Mouse (Mus musculus): ENCODE measurements at regions not wholly inside any gene's neighbourhood (a gene's known extent, or its start where the extent isn't known, plus 50 kb on each side); places are given as distances from the start of the nearest gene placed in this dataset.

DNA sequence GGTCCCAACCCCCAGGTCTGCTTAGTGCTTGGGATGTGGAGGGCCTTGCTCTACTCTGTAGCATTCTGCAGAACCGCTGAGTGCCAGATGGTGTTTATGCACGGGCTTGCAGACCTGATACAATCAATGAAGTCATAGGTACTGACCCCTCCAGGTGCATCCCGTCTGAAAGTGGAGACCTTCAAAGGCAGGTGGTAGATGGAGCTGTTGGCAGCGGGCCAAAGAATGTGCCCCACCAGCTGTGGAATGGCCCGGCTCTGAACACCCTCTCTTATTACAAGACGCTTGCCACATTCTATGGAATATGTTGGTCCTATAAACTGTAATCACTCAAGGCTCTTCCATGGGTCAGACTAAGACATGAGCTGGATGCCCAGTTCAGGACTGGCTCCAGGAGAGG, 183.5 kb downstream of the Thbs2 start:
- no peak for ATAC-seq (ENCODE audit: low FRiP score)
- DNase-seq (ENCODE audit: low spot score) = no peak
- H3K9me3 ChIP-seq (ENCODE audit: control insufficient read depth, low read length) = no peaks in the 10 kb centered on the region
- no peak overlapping the region for H3K9ac ChIP-seq
- H3K27ac ChIP-seq = no peak overlapping the region
- 68% methylated on average over 6 of the region's 6 CpGs for WGBS
- H3K27me3 ChIP-seq (ENCODE audit: control insufficient read depth, insufficient read depth, low read length) = no peaks in the 10 kb centered on the region
- no peak overlapping the region for H3K4me2 ChIP-seq (replicated peaks)
- no peaks in the 10 kb centered on the region for H3K36me3 ChIP-seq (replicated peaks; ENCODE audit: control insufficient read depth, insufficient read depth)
- H3K4me3 ChIP-seq (replicated peaks; ENCODE audit: low read length) = no peak overlapping the region
- H3K4me1 ChIP-seq (replicated peaks; ENCODE audit: control insufficient read depth, insufficient read depth, low read length) = no peaks in the 10 kb centered on the region

- no peak overlapping the region for H3K9ac ChIP-seq
- H3K4me3 ChIP-seq (replicated peaks; ENCODE audit: low read length) = no peak overlapping the region
- no peak overlapping the region for H3K27ac ChIP-seq
- no peaks in the 10 kb centered on the region for H3K27me3 ChIP-seq (ENCODE audit: control insufficient read depth, insufficient read depth, low read length)
- ATAC-seq (ENCODE audit: low FRiP score) = no peak
- no peaks in the 10 kb centered on the region for H3K4me1 ChIP-seq (replicated peaks; ENCODE audit: control insufficient read depth, insufficient read depth, low read length)
- WGBS = 93% methylated on average over 3 of the region's 3 CpGs
- H3K36me3 ChIP-seq (replicated peaks; ENCODE audit: control insufficient read depth, insufficient read depth) = no peaks in the 10 kb centered on the region
- no peaks in the 10 kb centered on the region for H3K9me3 ChIP-seq (ENCODE audit: control insufficient read depth, low read length)
- H3K4me2 ChIP-seq (replicated peaks) = no peak overlapping the region
- DNase-seq (ENCODE audit: low spot score) = no peak
These were observed 186.9 kb downstream of the Thbs2 start for GRCm38 (mm10) chr17:14507111-14507510.

DNA sequence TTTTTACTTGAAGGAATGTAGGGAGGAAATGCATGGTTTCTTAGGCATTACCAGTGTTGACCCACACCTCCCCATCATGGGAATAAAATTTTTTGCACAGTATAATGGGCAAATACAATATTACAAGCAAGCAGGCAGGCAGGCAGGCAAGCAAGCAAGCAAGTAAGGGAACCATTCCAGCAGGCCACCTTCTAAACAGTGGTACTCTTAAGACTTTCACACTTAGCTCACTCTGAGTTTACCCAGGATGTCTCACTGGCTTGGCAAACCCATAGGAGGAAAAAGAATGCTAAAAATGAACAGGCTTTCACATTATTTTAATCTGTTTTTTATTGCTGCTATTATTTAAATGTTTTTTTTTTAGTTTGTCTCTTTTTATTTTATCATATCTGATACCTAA, 187.9 kb downstream of the Thbs2 start:
- no peak for DNase-seq (ENCODE audit: low spot score)
- no peak overlapping the region for H3K4me2 ChIP-seq (replicated peaks)
- no peak for ATAC-seq (ENCODE audit: low FRiP score)
- H3K4me3 ChIP-seq (replicated peaks; ENCODE audit: low read length) = no peak overlapping the region
- H3K27me3 ChIP-seq (ENCODE audit: control insufficient read depth, insufficient read depth, low read length) = no peaks in the 10 kb centered on the region
- H3K9me3 ChIP-seq (ENCODE audit: control insufficient read depth, low read length) = no peaks in the 10 kb centered on the region
- no peaks in the 10 kb centered on the region for H3K36me3 ChIP-seq (replicated peaks; ENCODE audit: control insufficient read depth, insufficient read depth)
- H3K4me1 ChIP-seq (replicated peaks; ENCODE audit: control insufficient read depth, insufficient read depth, low read length) = no peaks in the 10 kb centered on the region
- no peak overlapping the region for H3K27ac ChIP-seq
- no peak overlapping the region for H3K9ac ChIP-seq

- no peaks in the 10 kb centered on the region for H3K27me3 ChIP-seq (ENCODE audit: control insufficient read depth, insufficient read depth, low read length)
- H3K9me3 ChIP-seq (ENCODE audit: control insufficient read depth, low read length) = no peaks in the 10 kb centered on the region
- DNase-seq (ENCODE audit: low spot score) (no peak), ATAC-seq (ENCODE audit: low FRiP score) (no peak)
- H3K4me2 ChIP-seq (replicated peaks) = no peak overlapping the region
- H3K4me1 ChIP-seq (replicated peaks; ENCODE audit: control insufficient read depth, insufficient read depth, low read length) = no peaks in the 10 kb centered on the region
- H3K4me3 ChIP-seq (replicated peaks; ENCODE audit: low read length) = no peak overlapping the region
- no peak overlapping the region for H3K27ac ChIP-seq
- 87% methylated on average over 4 of the region's 4 CpGs for WGBS
- no peaks in the 10 kb centered on the region for H3K36me3 ChIP-seq (replicated peaks; ENCODE audit: control insufficient read depth, insufficient read depth)
- no peak overlapping the region for H3K9ac ChIP-seq
These were observed 188.6 kb downstream of the Thbs2 start for GRCm38 (mm10) chr17:14505415-14505814.

- Histone ChIP-seq H3K9me3 (ENCODE audit: control insufficient read depth, low read length) (no peaks in the 10 kb centered on the region), H3K27me3 (ENCODE audit: control insufficient read depth, insufficient read depth, low read length) (no peaks in the 10 kb centered on the region), H3K4me2 (replicated peaks) (no peak overlapping the region), H3K4me3 (replicated peaks; ENCODE audit: low read length) (no peak overlapping the region), H3K4me1 (replicated peaks; ENCODE audit: control insufficient read depth, insufficient read depth, low read length) (no peaks in the 10 kb centered on the region), H3K27ac (no peak overlapping the region), H3K36me3 (replicated peaks; ENCODE audit: control insufficient read depth, insufficient read depth) (no peaks in the 10 kb centered on the region), H3K9ac (no peak overlapping the region)
- no peak for ATAC-seq (ENCODE audit: low FRiP score)
- WGBS = 82% methylated on average over 1 of the region's 1 CpGs
- no peak for DNase-seq (ENCODE audit: low spot score)
These were observed 190.4 kb downstream of the Thbs2 start for GRCm38 (mm10) chr17:14503670-14504069.

DNA sequence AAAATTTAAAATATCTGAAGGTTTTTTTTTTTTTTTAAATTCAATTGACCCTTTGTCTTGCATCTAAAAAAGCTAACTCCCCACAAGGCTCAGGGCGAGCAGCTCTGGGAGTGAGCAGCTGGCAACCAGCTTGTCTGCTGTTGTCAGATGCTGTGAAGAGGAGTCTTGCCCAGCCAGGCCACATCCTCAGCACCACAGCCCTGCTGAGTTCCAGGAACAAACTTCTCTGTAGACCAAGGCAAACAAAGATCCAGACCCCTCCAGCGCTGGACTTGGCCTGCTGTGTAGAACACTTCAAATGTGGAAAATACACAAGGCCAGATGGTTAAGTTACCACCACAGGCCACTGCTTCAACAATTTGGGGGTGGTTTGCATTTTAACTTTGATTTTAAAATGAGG, 192.7 kb downstream of the Thbs2 start:
- H3K9ac ChIP-seq = no peak overlapping the region
- no peaks in the 10 kb centered on the region for H3K4me1 ChIP-seq (replicated peaks; ENCODE audit: control insufficient read depth, insufficient read depth, low read length)
- DNase-seq (ENCODE audit: low spot score) (no peak), ATAC-seq (ENCODE audit: low FRiP score) (no peak)
- no peaks in the 10 kb centered on the region for H3K9me3 ChIP-seq (ENCODE audit: control insufficient read depth, low read length)
- no peak overlapping the region for H3K4me3 ChIP-seq (replicated peaks; ENCODE audit: low read length)
- no peak overlapping the region for H3K4me2 ChIP-seq (replicated peaks)
- 78% methylated on average over 2 of the region's 2 CpGs for WGBS
- H3K36me3 ChIP-seq (replicated peaks; ENCODE audit: control insufficient read depth, insufficient read depth) = no peaks in the 10 kb centered on the region
- no peaks in the 10 kb centered on the region for H3K27me3 ChIP-seq (ENCODE audit: control insufficient read depth, insufficient read depth, low read length)
- H3K27ac ChIP-seq = no peak overlapping the region

DNA sequence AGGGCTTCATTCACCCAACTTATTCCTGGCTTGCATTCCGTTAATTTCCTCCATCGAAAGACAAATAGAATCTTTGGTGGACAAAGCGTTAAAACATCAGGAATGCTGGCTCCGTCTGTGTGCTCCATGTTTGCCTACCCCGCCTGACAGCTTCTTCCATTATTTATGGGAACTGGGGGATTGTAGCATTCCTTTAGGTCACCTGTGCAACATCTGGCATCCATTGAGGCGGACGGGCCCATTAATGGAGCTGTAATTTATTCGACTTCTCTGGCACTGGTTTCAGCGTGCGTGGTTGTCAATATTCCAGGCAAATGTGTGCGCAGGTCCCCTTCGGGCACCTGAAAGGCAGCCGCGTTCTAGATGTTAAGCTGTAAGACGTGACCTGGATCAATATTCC, 196.9 kb downstream of the Thbs2 start:
- Histone ChIP-seq H3K4me1 (replicated peaks; ENCODE audit: control insufficient read depth, insufficient read depth, low read length) (no peaks in the 10 kb centered on the region), H3K9me3 (ENCODE audit: control insufficient read depth, low read length) (no peaks in the 10 kb centered on the region), H3K9ac (no peak overlapping the region), H3K4me2 (replicated peaks) (no peak overlapping the region), H3K27ac (no peak overlapping the region), H3K36me3 (replicated peaks; ENCODE audit: control insufficient read depth, insufficient read depth) (no peaks in the 10 kb centered on the region), H3K27me3 (ENCODE audit: control insufficient read depth, insufficient read depth, low read length) (no peaks in the 10 kb centered on the region), H3K4me3 (replicated peaks; ENCODE audit: low read length) (no peak overlapping the region)
- no peak for DNase-seq (ENCODE audit: low spot score)
- no peak for ATAC-seq (ENCODE audit: low FRiP score)
- 67% methylated on average over 15 of the region's 15 CpGs for WGBS

GRCm38 (mm10) chr17:14493751-14494320, 200.2 kb downstream of the Thbs2 start:
- H3K4me1 ChIP-seq (replicated peaks; ENCODE audit: control insufficient read depth, insufficient read depth, low read length) = no peaks in the 10 kb centered on the region
- H3K9ac ChIP-seq = no peak overlapping the region
- H3K36me3 ChIP-seq (replicated peaks; ENCODE audit: control insufficient read depth, insufficient read depth) = no peaks in the 10 kb centered on the region
- H3K4me2 ChIP-seq (replicated peaks) = no peak overlapping the region
- ATAC-seq (ENCODE audit: low FRiP score) = no peak
- DNase-seq (ENCODE audit: low spot score) = no peak
- H3K27ac ChIP-seq = no peak overlapping the region
- H3K4me3 ChIP-seq (replicated peaks; ENCODE audit: low read length) = no peak overlapping the region
- 78% methylated on average over 8 of the region's 8 CpGs for WGBS
- H3K9me3 ChIP-seq (ENCODE audit: control insufficient read depth, low read length) = no peaks in the 10 kb centered on the region
- no peaks in the 10 kb centered on the region for H3K27me3 ChIP-seq (ENCODE audit: control insufficient read depth, insufficient read depth, low read length)

DNA sequence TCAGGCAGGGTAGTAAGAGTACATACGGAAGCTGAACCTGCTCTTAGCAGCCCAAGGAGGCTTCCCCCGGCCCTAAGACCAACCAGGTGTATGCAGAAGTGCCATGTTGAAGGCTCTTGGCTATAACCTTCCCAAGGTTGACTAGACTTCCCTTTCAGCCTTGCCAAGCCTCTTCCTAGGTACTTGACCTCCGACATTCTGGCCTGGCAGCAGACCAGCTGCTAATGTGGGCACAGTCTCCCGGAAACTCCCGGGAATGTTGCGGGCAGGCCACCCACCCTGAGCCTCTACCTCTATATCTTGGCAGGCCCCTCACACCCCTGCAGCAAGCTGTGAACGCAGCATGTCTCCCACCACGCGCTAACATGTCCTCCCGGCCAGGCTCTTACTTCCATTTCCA, 201.1 kb downstream of the Thbs2 start:
- Histone ChIP-seq H3K9ac (no peak overlapping the region), H3K4me1 (replicated peaks; ENCODE audit: control insufficient read depth, insufficient read depth, low read length) (no peaks in the 10 kb centered on the region), H3K4me3 (replicated peaks; ENCODE audit: low read length) (no peak overlapping the region), H3K27ac (no peak overlapping the region), H3K36me3 (replicated peaks; ENCODE audit: control insufficient read depth, insufficient read depth) (no peaks in the 10 kb centered on the region), H3K4me2 (replicated peaks) (no peak overlapping the region), H3K9me3 (ENCODE audit: control insufficient read depth, low read length) (no peaks in the 10 kb centered on the region), H3K27me3 (ENCODE audit: control insufficient read depth, insufficient read depth, low read length) (no peaks in the 10 kb centered on the region)
- DNase-seq (ENCODE audit: low spot score) (no peak), ATAC-seq (ENCODE audit: low FRiP score) (no peak)
- WGBS = 79% methylated on average over 10 of the region's 10 CpGs

GRCm38 (mm10) chr17:14481746-14482145, 202.4 kb downstream of the Smoc2 start:
- H3K9me3 ChIP-seq (ENCODE audit: control insufficient read depth, low read length) = no peaks in the 10 kb centered on the region
- DNase-seq (ENCODE audit: low spot score) (no peak), ATAC-seq (ENCODE audit: low FRiP score) (no peak)
- no peaks in the 10 kb centered on the region for H3K27me3 ChIP-seq (ENCODE audit: control insufficient read depth, insufficient read depth, low read length)
- no peak overlapping the region for H3K4me3 ChIP-seq (replicated peaks; ENCODE audit: low read length)
- no peak overlapping the region for H3K9ac ChIP-seq
- H3K4me2 ChIP-seq (replicated peaks) = no peak overlapping the region
- no peaks in the 10 kb centered on the region for H3K4me1 ChIP-seq (replicated peaks; ENCODE audit: control insufficient read depth, insufficient read depth, low read length)
- WGBS = 73% methylated on average over 6 of the region's 6 CpGs
- H3K27ac ChIP-seq = no peak overlapping the region
- no peaks in the 10 kb centered on the region for H3K36me3 ChIP-seq (replicated peaks; ENCODE audit: control insufficient read depth, insufficient read depth)

All from hindbrain, embryonic 14.5 days (tissue).